Mouse (Mus musculus): Measurements from ENCODE around the gene Rfc2. TPM values are rescaled to one million over a fixed set of nuclear protein-coding genes. Genes with fewer than 3 reads are reported as not detected.

Rfc2 gene
- polyA plus RNA-seq, 1 experiment from 2014 or later = 192 TPM

DNA sequence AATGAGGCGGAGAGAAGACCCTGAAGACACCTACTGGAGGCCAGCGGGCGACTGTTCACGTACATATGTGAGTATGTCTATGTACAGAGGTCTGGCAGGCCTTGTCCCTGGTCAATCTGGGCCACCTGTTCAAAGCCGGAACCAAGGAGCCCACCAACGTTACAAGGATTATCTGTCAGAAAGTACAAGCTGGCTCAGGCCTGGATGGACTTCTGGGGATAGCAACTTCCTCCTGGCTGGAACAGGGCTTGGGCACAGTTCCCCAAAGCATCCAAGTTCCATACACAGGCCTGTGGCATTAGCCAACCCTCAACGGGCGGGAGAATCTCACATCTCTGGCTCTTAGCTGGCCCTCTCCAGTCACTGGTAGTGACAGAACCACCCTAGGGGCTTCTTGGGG lies 33.1 kb downstream of the Rfc2 start:
- H3K36me3 ChIP-seq (ENCODE audit: control insufficient read depth, insufficient read depth, low read length) = peaks cover 13% of the 10 kb centered on the region
- no peaks in the 10 kb centered on the region for H3K9me3 ChIP-seq (ENCODE audit: control insufficient read depth, low read length)
- no peak for ATAC-seq
- H3K4me2 ChIP-seq (ENCODE audit: low read length) = no peak overlapping the region
- H3K27ac ChIP-seq (ENCODE audit: low read depth, low read length) = no peak overlapping the region
- no peak overlapping the region for H3K4me3 ChIP-seq (ENCODE audit: low read length)
- H3K9ac ChIP-seq (ENCODE audit: low read depth, low read length) = no peak overlapping the region
- H3K27me3 ChIP-seq (replicated peaks; ENCODE audit: control insufficient read depth, insufficient read depth, low read length) = no peaks in the 10 kb centered on the region
- 89% methylated on average over 8 of the region's 8 CpGs for WGBS
- H3K4me1 ChIP-seq (ENCODE audit: control insufficient read depth, insufficient read depth, low read depth, low read length) = no peaks in the 10 kb centered on the region

DNA sequence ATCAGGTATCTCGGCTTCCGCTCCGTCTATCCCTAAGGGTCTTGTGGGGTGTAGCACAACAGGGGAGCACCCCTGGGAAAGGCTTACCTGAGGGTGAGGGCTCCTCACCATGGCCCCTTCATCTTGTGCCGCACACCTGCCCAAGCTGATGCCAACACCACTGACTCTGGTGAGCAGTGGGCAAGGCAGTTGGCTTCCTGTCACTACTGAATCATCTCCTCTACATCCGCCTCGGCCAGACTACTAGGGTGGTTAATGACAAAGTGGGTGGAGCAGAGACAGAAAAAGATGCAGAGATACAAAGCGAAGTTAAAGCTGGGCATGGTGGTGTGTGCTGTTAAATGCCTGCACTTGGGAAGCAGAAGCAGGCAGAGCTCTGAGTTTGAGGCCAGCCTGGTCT lies 33.6 kb downstream of the Rfc2 start, which contains the start of gene Lat2:
Gene Lat2, minus strand, starts transcription at position 224 of the 400 bp plus-strand sequence.
- H3K27me3 ChIP-seq (replicated peaks; ENCODE audit: control insufficient read depth, insufficient read depth, low read length) = no peaks in the 10 kb centered on the region
- H3K4me1 ChIP-seq (ENCODE audit: control insufficient read depth, insufficient read depth, low read depth, low read length) = no peaks in the 10 kb centered on the region
- H3K27ac ChIP-seq (ENCODE audit: low read depth, low read length) = no peak within 1 kb of the TSS
- H3K36me3 ChIP-seq (ENCODE audit: control insufficient read depth, insufficient read depth, low read length) = peaks cover 17% of the 10 kb centered on the region
- H3K4me3 ChIP-seq (ENCODE audit: low read length) = no peak within 1 kb of the TSS
- H3K9me3 ChIP-seq (ENCODE audit: control insufficient read depth, low read length) = no peaks in the 10 kb centered on the region
- no peak within 1 kb of the TSS for H3K9ac ChIP-seq (ENCODE audit: low read depth, low read length)
- ATAC-seq = no peak
- WGBS = 91% methylated on average over 7 of the region's 7 CpGs
- no peak within 1 kb of the TSS for H3K4me2 ChIP-seq (ENCODE audit: low read length)

DNA sequence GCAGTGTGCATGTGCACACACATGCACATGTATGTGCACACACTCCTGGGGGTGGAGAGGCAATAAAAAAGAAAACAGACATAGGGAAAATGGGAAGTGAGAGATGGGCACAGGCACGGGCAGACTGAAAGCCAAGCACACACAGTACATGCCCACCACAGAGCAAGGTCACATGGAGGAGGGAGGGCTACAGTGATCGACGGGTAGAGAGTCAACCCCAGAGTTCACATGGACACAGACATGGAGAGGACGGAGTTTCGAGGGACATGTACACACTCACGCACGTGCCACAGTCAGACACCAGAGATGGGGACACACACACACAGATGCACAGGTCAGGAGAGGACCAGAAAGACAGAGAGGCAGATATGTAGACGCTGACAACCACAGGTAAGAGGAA lies 34.2 kb downstream of the Rfc2 start:
- 90% methylated on average over 8 of the region's 8 CpGs for WGBS
- Histone ChIP-seq H3K36me3 (ENCODE audit: control insufficient read depth, insufficient read depth, low read length) (peaks cover 22% of the 10 kb centered on the region), H3K4me2 (ENCODE audit: low read length) (no peak overlapping the region), H3K27ac (ENCODE audit: low read depth, low read length) (no peak overlapping the region), H3K9ac (ENCODE audit: low read depth, low read length) (no peak overlapping the region), H3K4me1 (ENCODE audit: control insufficient read depth, insufficient read depth, low read depth, low read length) (no peaks in the 10 kb centered on the region), H3K27me3 (replicated peaks; ENCODE audit: control insufficient read depth, insufficient read depth, low read length) (no peaks in the 10 kb centered on the region), H3K9me3 (ENCODE audit: control insufficient read depth, low read length) (no peaks in the 10 kb centered on the region), H3K4me3 (ENCODE audit: low read length) (no peak overlapping the region)
- no peak for ATAC-seq

DNA sequence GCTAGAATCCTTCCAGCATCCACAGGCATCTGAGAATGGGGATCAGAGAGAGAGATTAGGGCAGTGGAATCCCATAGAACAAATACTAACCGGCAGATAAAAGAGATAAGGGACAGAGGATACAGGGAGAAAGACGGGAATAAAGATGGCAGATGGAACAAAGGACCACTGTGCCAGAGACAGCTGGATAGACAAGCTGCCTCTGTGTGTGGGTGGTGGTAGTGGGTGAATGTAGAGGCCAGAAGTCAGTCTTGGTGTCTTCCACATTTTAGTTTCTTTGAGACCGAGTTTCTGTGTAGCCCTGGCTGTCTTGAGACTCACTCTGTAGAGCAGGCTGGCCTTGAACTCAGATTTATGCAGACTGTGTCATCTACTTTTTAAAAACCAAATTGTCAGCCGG lies 34.6 kb downstream of the Rfc2 start:
- no peaks in the 10 kb centered on the region for H3K27me3 ChIP-seq (replicated peaks; ENCODE audit: control insufficient read depth, insufficient read depth, low read length)
- WGBS = 76% methylated on average over 4 of the region's 4 CpGs
- no peak for ATAC-seq

DNA sequence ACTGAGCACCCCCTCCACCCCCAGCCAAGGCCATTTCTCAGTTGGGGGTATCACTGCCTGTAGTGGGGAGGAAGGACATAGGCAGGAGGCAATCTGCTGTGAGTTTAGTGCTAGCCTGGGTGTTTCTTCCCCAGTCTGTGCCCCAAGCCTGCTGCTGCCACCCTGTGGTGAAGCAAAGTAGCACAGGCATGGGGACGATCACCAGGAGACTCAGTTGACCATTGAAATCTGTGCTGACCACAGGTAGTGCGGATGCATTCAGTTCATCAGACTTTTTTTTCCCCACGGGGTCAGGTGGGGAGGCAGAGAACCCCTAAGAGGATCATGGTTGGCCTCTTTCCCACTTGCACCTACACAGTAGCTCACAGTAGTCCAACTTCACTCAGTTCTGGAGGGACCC lies 35.9 kb downstream of the Rfc2 start:
- 73% methylated on average over 3 of the region's 3 CpGs for WGBS
- ATAC-seq = no peak
- H3K36me3 ChIP-seq (ENCODE audit: control insufficient read depth, insufficient read depth, low read length) = peaks cover 39% of the 10 kb centered on the region

More for the DNA sequence above, 34.6 kb downstream of the Rfc2 start:
- Histone ChIP-seq H3K4me2 (ENCODE audit: low read length) (no peak overlapping the region), H3K4me1 (ENCODE audit: control insufficient read depth, insufficient read depth, low read depth, low read length) (no peaks in the 10 kb centered on the region), H3K36me3 (ENCODE audit: control insufficient read depth, insufficient read depth, low read length) (peaks cover 26% of the 10 kb centered on the region), H3K9me3 (ENCODE audit: control insufficient read depth, low read length) (no peaks in the 10 kb centered on the region), H3K27ac (ENCODE audit: low read depth, low read length) (no peak overlapping the region), H3K4me3 (ENCODE audit: low read length) (no peak overlapping the region), H3K9ac (ENCODE audit: low read depth, low read length) (no peak overlapping the region)

DNA sequence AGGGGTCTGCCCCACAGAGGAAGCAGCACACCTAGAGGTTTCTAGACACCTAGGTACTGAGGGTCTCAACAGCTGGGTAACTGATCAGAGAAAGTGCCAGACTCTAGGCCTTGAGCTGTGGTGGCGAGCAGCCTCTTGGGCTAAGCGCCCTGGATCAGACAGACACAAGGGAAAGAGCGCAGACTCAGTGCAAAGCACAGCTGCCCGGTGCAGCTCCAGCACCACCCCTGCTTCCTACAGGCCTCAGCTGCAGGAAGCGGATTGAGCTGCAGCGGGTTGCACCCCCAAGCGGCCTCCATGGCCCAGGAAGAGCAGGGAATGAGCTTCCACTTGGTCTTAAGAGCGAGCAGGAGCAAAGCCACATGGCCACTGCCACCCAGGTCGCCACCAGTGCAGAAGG lies 39.3 kb downstream of the Rfc2 start:
- ATAC-seq = no peak
- Histone ChIP-seq H3K4me1 (ENCODE audit: control insufficient read depth, insufficient read depth, low read depth, low read length) (no peaks in the 10 kb centered on the region), H3K4me3 (ENCODE audit: low read length) (no peak overlapping the region), H3K27me3 (replicated peaks; ENCODE audit: control insufficient read depth, insufficient read depth, low read length) (no peaks in the 10 kb centered on the region), H3K36me3 (ENCODE audit: control insufficient read depth, insufficient read depth, low read length) (peaks cover 59% of the 10 kb centered on the region), H3K9ac (ENCODE audit: low read depth, low read length) (no peak overlapping the region), H3K27ac (ENCODE audit: low read depth, low read length) (no peak overlapping the region), H3K4me2 (ENCODE audit: low read length) (no peak overlapping the region), H3K9me3 (ENCODE audit: control insufficient read depth, low read length) (no peaks in the 10 kb centered on the region)
- 92% methylated on average over 9 of the region's 9 CpGs for WGBS

More for the DNA sequence above, 35.9 kb downstream of the Rfc2 start:
- Histone ChIP-seq H3K9me3 (ENCODE audit: control insufficient read depth, low read length) (no peaks in the 10 kb centered on the region), H3K27ac (ENCODE audit: low read depth, low read length) (no peak overlapping the region), H3K27me3 (replicated peaks; ENCODE audit: control insufficient read depth, insufficient read depth, low read length) (no peaks in the 10 kb centered on the region), H3K4me1 (ENCODE audit: control insufficient read depth, insufficient read depth, low read depth, low read length) (no peaks in the 10 kb centered on the region), H3K9ac (ENCODE audit: low read depth, low read length) (no peak overlapping the region), H3K4me3 (ENCODE audit: low read length) (no peak overlapping the region), H3K4me2 (ENCODE audit: low read length) (no peak overlapping the region)

DNA sequence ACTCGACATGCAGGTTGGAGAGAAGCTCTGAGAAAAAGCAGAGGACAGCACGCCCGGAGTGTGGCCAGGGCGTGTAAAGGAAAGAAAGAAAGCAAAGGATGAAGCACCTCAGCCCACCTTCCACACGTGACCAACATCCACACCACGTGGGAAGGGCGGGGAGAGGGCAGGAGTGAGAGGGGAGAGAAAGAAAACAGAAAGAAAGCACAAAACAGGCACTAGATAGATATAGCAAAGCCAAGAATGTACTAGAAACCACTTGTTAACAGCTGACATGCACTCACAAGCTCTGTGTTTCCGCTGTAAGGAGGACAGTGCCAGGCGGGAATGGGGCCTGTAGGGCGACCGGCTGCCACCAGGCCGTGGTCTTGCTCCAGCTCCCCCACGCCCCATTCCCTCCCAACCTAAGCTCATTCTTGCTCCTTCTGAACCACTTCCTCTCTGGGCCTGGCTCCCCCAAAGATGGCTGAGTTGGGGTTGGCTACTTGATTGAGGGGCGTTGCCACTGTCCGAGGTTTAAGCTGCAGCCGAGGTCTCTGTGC lies 40.0 kb downstream of the Rfc2 start:
- Histone ChIP-seq H3K9me3 (ENCODE audit: control insufficient read depth, low read length) (no peaks in the 10 kb centered on the region), H3K4me2 (ENCODE audit: low read length) (no peak overlapping the region), H3K4me3 (ENCODE audit: low read length) (no peak overlapping the region), H3K9ac (ENCODE audit: low read depth, low read length) (no peak overlapping the region), H3K27ac (ENCODE audit: low read depth, low read length) (no peak overlapping the region), H3K27me3 (replicated peaks; ENCODE audit: control insufficient read depth, insufficient read depth, low read length) (no peaks in the 10 kb centered on the region), H3K36me3 (ENCODE audit: control insufficient read depth, insufficient read depth, low read length) (peaks cover 65% of the 10 kb centered on the region), H3K4me1 (ENCODE audit: control insufficient read depth, insufficient read depth, low read depth, low read length) (no peaks in the 10 kb centered on the region)
- no peak for ATAC-seq
- WGBS = 94% methylated on average over 16 of the region's 16 CpGs

DNA sequence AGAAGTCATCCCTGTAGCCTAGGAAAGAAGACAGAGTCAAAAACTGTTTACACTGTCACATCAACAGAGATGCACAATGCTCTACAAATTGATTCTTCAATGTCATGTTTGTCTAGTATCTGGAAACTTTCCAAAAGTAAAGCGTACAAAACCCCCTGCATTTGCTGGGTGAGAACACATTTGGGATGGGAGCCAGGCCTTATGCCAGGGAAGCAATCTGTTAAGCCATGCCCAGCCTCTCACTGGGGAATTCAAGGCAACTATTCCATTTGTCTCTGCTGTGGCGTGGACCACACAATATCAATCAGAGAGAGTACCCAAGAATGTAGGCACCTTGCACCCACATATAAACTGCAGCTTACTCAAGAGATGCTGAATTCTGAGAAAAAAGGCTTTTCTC lies 40.9 kb downstream of the Rfc2 start:
- ATAC-seq = 0 out of 2 replicates have a peak, but pooled peaks have one; percentile 37
- H3K9me3 ChIP-seq (ENCODE audit: control insufficient read depth, low read length) = no peaks in the 10 kb centered on the region
- H3K9ac ChIP-seq (ENCODE audit: low read depth, low read length) = no peak overlapping the region
- no peaks in the 10 kb centered on the region for H3K4me1 ChIP-seq (ENCODE audit: control insufficient read depth, insufficient read depth, low read depth, low read length)
- H3K4me3 ChIP-seq (ENCODE audit: low read length) = no peak overlapping the region
- WGBS = 56% methylated on average over 2 of the region's 2 CpGs
- H3K4me2 ChIP-seq (ENCODE audit: low read length) = no peak overlapping the region
- peaks cover 72% of the 10 kb centered on the region for H3K36me3 ChIP-seq (ENCODE audit: control insufficient read depth, insufficient read depth, low read length)
- no peaks in the 10 kb centered on the region for H3K27me3 ChIP-seq (replicated peaks; ENCODE audit: control insufficient read depth, insufficient read depth, low read length)
- no peak overlapping the region for H3K27ac ChIP-seq (ENCODE audit: low read depth, low read length)

DNA sequence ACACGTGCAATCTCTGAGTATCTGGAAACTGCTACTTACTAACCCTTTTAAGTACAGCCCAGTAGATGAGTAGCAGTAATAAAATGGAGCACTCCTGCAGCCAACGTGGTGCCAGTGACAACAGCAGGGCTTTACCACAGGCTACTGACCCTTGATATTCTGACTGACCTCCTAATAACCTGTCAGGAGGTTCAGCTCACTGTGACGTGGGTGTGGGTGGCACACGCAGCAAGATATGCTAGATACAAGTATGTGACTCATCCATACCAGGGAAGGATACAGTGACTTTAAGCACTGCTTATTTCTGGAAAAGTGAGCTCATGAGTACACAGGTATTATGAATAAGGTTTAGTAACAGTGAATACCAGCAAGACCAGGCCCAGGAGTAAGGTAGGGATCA lies 48.3 kb downstream of the Rfc2 start:
- H3K36me3 ChIP-seq (ENCODE audit: control insufficient read depth, insufficient read depth, low read length) = peaks cover 24% of the 10 kb centered on the region
- H3K4me1 ChIP-seq (ENCODE audit: control insufficient read depth, insufficient read depth, low read depth, low read length) = peaks cover 7% of the 10 kb centered on the region

DNA sequence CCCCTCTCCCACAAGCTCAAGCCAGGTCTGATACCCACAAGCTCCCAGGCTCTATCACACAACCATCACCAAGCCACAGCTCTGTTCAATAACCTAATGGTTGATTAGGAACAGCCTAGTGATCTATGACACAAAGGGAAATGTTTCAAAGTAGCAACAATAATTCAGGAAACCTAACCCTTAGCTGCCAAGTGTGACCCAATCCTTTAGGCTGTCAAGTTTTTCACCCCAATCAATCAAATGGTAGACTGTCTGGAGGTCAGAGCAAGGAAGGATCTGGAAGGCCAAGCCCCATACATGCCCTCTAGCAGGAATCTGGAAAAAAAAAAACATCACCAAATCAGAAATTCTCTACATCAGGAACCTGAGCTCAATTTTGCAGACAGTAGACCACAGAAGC lies 49.7 kb downstream of the Rfc2 start:
- Histone ChIP-seq H3K27ac (ENCODE audit: low read depth, low read length) (no peak overlapping the region), H3K9ac (ENCODE audit: low read depth, low read length) (no peak overlapping the region), H3K4me2 (ENCODE audit: low read length) (no peak overlapping the region), H3K4me1 (ENCODE audit: control insufficient read depth, insufficient read depth, low read depth, low read length) (peaks cover 7% of the 10 kb centered on the region), H3K4me3 (ENCODE audit: low read length) (no peak overlapping the region), H3K27me3 (replicated peaks; ENCODE audit: control insufficient read depth, insufficient read depth, low read length) (no peaks in the 10 kb centered on the region), H3K9me3 (ENCODE audit: control insufficient read depth, low read length) (no peaks in the 10 kb centered on the region), H3K36me3 (ENCODE audit: control insufficient read depth, insufficient read depth, low read length) (peaks cover 12% of the 10 kb centered on the region)
- ATAC-seq = no peak

More for the DNA sequence above, 48.3 kb downstream of the Rfc2 start:
- ATAC-seq = no peak
- no peak overlapping the region for H3K9ac ChIP-seq (ENCODE audit: low read depth, low read length)
- H3K4me3 ChIP-seq (ENCODE audit: low read length) = no peak overlapping the region
- H3K9me3 ChIP-seq (ENCODE audit: control insufficient read depth, low read length) = no peaks in the 10 kb centered on the region
- H3K27ac ChIP-seq (ENCODE audit: low read depth, low read length) = no peak overlapping the region
- no peak overlapping the region for H3K4me2 ChIP-seq (ENCODE audit: low read length)
- H3K27me3 ChIP-seq (replicated peaks; ENCODE audit: control insufficient read depth, insufficient read depth, low read length) = no peaks in the 10 kb centered on the region
- WGBS = 88% methylated on average over 4 of the region's 4 CpGs
